Mouse (Mus musculus) forebrain, embryonic 16.5 days (tissue): Measurements from ENCODE around the gene Qpct. TPM values are rescaled to one million over a fixed set of nuclear protein-coding genes. Genes with fewer than 3 reads are reported as not detected.

Experiments used
- ATAC-seq: fragments of 200-750 bp; cut with Nextera tagmentation; 2 replicates; pipeline ENCODE4 v1.8.0; 2017; ENCODE audit warnings: mild to moderate bottlenecking, moderate library complexity
- H3K27ac ChIP-seq: fragments of 300-500 bp; sonication (generic); 2 replicates; pipeline ENCODE4 v1.5.1; 2014; ENCODE audit warnings: low read length, control low read depth
- H3K27me3 ChIP-seq: fragments of 300-500 bp; sonication (generic); replicated peaks from 2 replicates; pipeline ENCODE4 v1.6.1; 2014; ENCODE audit warnings: low read length; ENCODE audit not compliant: control insufficient read depth, insufficient read depth
- H3K36me3 ChIP-seq: fragments of 300-500 bp; sonication (generic); 2 replicates; pipeline ENCODE4 v1.6.1; 2014; ENCODE audit not compliant: control insufficient read depth, insufficient read depth
- H3K4me1 ChIP-seq: fragments of 300-500 bp; sonication (generic); replicated peaks from 2 replicates; pipeline ENCODE4 v1.6.1; 2014; ENCODE audit warnings: low read length; ENCODE audit not compliant: control insufficient read depth, insufficient read depth
- H3K4me2 ChIP-seq: fragments of 300-500 bp; sonication (generic); 2 replicates; pipeline ENCODE4 v1.6.1; 2014; ENCODE audit warnings: mild to moderate bottlenecking, low read length, control low read depth
- H3K4me3 ChIP-seq: fragments of 300-500 bp; sonication (generic); replicated peaks from 2 replicates; pipeline ENCODE4 v1.5.1; 2014; ENCODE audit warnings: mild to moderate bottlenecking, low read length, control low read depth
- H3K9ac ChIP-seq: fragments of 300-500 bp; sonication (generic); replicated peaks from 2 replicates; pipeline ENCODE4 v1.6.1; 2014; ENCODE audit warnings: low read depth, low read length, control low read depth
- H3K9me3 ChIP-seq: fragments of 300-500 bp; sonication (generic); 2 replicates; pipeline ENCODE4 v1.6.1; 2016; ENCODE audit warnings: low read length; ENCODE audit not compliant: control insufficient read depth
- whole genome bisulfite sequencing: fragments of 180-500 bp; shearing (Covaris S2); extraction: QIAGEN DNeasy Blood & Tissue Kit; methylation state at CpG from one replicate; pipeline ENCODE4 v1.1.7; 2014; 5-methylcytosine and 5-hydroxymethylcytosine counted together
- polyA plus RNA-seq: library from polyadenylated mRNA; unstranded; fragments of >200 nt; fragmentation: Nextera tagmentation; extraction: Ambion mirVana; gene quantifications from 2 replicates; pipeline ENCODE4 v1.2.1, GENCODE M21; 2015

The Qpct gene
- polyA plus RNA-seq, 1 experiment from 2014 or later, result 13.5 TPM

DNA sequence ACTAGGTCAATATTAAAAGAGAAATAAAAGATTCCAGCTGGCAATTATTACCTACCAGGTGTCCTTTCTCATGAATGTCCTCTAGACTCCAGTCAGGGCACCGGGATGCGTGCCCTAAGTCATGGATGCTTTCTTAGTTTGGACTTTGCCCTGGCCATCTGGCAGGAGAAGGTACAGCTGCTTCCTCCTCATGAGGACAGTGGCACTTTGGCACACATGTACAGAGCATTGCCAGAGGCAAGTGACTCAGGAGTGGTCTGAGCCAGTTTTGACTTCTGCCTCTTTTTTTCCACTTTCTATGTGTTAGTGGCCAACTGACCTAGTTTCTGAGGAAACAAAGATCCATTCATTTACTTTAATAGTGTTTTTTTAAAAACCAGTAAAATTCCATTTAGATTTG is 84.7 kb downstream of the Qpct start:
- Histone ChIP-seq H3K4me1 (no peaks in the 10 kb centered on the region), H3K4me2 (no peak overlapping the region), H3K27me3 (no peaks in the 10 kb centered on the region), H3K9me3 (no peaks in the 10 kb centered on the region), H3K36me3 (no peaks in the 10 kb centered on the region), H3K9ac (no peak overlapping the region), H3K27ac (no peak overlapping the region), H3K4me3 (no peak overlapping the region)
- ATAC-seq, result no peak
- 94% methylated on average over 2 of the region's 2 CpGs for WGBS

Other genes with a start within 250 kb of the Qpct start
- 24.8 and 27.5 TPM in 2 replicates for gene Heatr5b, start 216.5 kb upstream of the Qpct start, polyA plus RNA-seq
- 49.5 and 53.5 TPM in 2 replicates for gene Gpatch11, start 216.3 kb upstream of the Qpct start, polyA plus RNA-seq
- 2.2 and 3.1 TPM in 2 replicates for gene Eif2ak2, start 169.3 kb upstream of the Qpct start, polyA plus RNA-seq
- not detected in 2 replicates for gene Sult6b1, start 144.9 kb upstream of the Qpct start, polyA plus RNA-seq
- gene Cebpzos, start 135.4 kb upstream of the Qpct start, polyA plus RNA-seq, result 100 and 108 TPM in 2 replicates
- 50.5 and 58.2 TPM in 2 replicates for gene Cebpz, start 114.8 kb upstream of the Qpct start, polyA plus RNA-seq
- gene Ndufaf7, start 114.8 kb upstream of the Qpct start, polyA plus RNA-seq, result 67.7 and 68.9 TPM in 2 replicates
- gene Prkd3, start 31.1 kb upstream of the Qpct start, polyA plus RNA-seq, result 27.0 and 36.6 TPM in 2 replicates